Mouse (Mus musculus) kidney, postnatal 0 days (tissue): ENCODE measurements around the gene Cmc1. TPM values are rescaled to one million over a fixed set of nuclear protein-coding genes. Genes with fewer than 3 reads are reported as not detected.

Experiments used
- ATAC-seq: fragments of 200-750 bp; cut with Nextera tagmentation; replicated peaks from 2 replicates; pipeline ENCODE4 v1.8.0; 2017; ENCODE audit warnings: low read depth, moderate number of reproducible peaks, moderate TSS enrichment, moderate library complexity; ENCODE audit not compliant: low FRiP score
- DNase-seq: peaks from one replicate; pipeline ENCODE4 v3.0.0-alpha.2; 2016; ENCODE audit warnings: low spot score
- H3K27ac ChIP-seq: fragments of 300-500 bp; sonication (generic); 2 replicates; pipeline ENCODE4 v1.5.1; 2014; ENCODE audit warnings: mild to moderate bottlenecking
- H3K27me3 ChIP-seq: fragments of 300-500 bp; sonication (generic); 2 replicates; pipeline ENCODE4 v1.6.1; 2014; ENCODE audit warnings: low read length, mixed read lengths; ENCODE audit not compliant: insufficient read depth
- H3K36me3 ChIP-seq: fragments of 300-500 bp; sonication (generic); 2 replicates; pipeline ENCODE4 v1.6.1; 2014; ENCODE audit warnings: low read length, mixed read lengths; ENCODE audit not compliant: insufficient read depth
- H3K4me1 ChIP-seq: fragments of 300-500 bp; sonication (generic); replicated peaks from 2 replicates; pipeline ENCODE4 v1.6.1; 2014; ENCODE audit warnings: antibody characterized with exemption, low read length, mixed read lengths; ENCODE audit not compliant: insufficient read depth
- H3K4me2 ChIP-seq: fragments of 300-500 bp; sonication (generic); 2 replicates; pipeline ENCODE4 v1.6.1; 2014; ENCODE audit warnings: mild to moderate bottlenecking, low read length, moderate library complexity, mixed read lengths
- H3K4me3 ChIP-seq: fragments of 300-500 bp; sonication (generic); replicated peaks from 2 replicates; pipeline ENCODE4 v1.5.1; 2014; ENCODE audit warnings: low read depth, low read length
- H3K9ac ChIP-seq: fragments of 300-500 bp; sonication (generic); 2 replicates; pipeline ENCODE4 v1.6.1; 2014; ENCODE audit warnings: low read depth, low read length
- H3K9me3 ChIP-seq: fragments of 300-500 bp; sonication (generic); replicated peaks from 2 replicates; pipeline ENCODE4 v1.6.1; 2016; ENCODE audit warnings: low read length, inconsistent platforms, mixed read lengths
- CTCF ChIP-seq: IDR thresholded peaks from 2 replicates; pipeline ENCODE4 v1.5.1; 2016; ENCODE audit warnings: antibody characterized with exemption, low read depth, mild to moderate bottlenecking, moderate library complexity
- WGBS: fragments of 180-500 bp; shearing (Covaris S2); extraction: QIAGEN DNeasy Blood & Tissue Kit; methylation state at CpG from one replicate; pipeline ENCODE4 v1.1.7; 2014; 5-methylcytosine and 5-hydroxymethylcytosine counted together
- polyA plus RNA-seq: library from polyadenylated mRNA; unstranded; fragments of >200 nt; fragmentation: Nextera tagmentation; extraction: Ambion mirVana; gene quantifications from 2 replicates; pipeline ENCODE4 v1.2.1, GENCODE M21; 2015

Cmc1 gene
- polyA plus RNA-seq, 1 experiment from 2014 or later = 91.6 TPM

GRCm38 (mm10) chr9:118071337-118071736, 78.6 kb downstream of the Cmc1 start:
- Histone ChIP-seq H3K4me1 (no peaks in the 10 kb centered on the region), H3K4me3 (no peak overlapping the region), H3K4me2 (no peak overlapping the region), H3K27me3 (no peaks in the 10 kb centered on the region), H3K9ac (no peak overlapping the region), H3K9me3 (no peaks in the 10 kb centered on the region), H3K36me3 (0 out of 2 replicates have a peak, but pooled peaks cover 11% of the 10 kb centered on the region), H3K27ac (no peak overlapping the region)
- no peak for ATAC-seq
- no peak for DNase-seq
- TF ChIP-seq CTCF = no peak
- WGBS = 77% methylated on average over 3 of the region's 3 CpGs

GRCm38 (mm10) chr9:118070442-118070841, 79.5 kb downstream of the Cmc1 start:
- Histone ChIP-seq H3K27me3 (no peaks in the 10 kb centered on the region), H3K4me3 (no peak overlapping the region), H3K4me2 (no peak overlapping the region), H3K9ac (no peak overlapping the region), H3K27ac (no peak overlapping the region), H3K36me3 (0 out of 2 replicates have a peak, but pooled peaks cover 12% of the 10 kb centered on the region), H3K4me1 (no peaks in the 10 kb centered on the region), H3K9me3 (no peaks in the 10 kb centered on the region)
- no peak for TF ChIP-seq CTCF
- 89% methylated on average over 6 of the region's 6 CpGs for WGBS
- no peak for ATAC-seq
- no peak for DNase-seq

- no peaks in the 10 kb centered on the region for H3K4me1 ChIP-seq
- TF ChIP-seq CTCF = no peak
- H3K27me3 ChIP-seq = no peaks in the 10 kb centered on the region
- no peak overlapping the region for H3K27ac ChIP-seq
- ATAC-seq (no peak), DNase-seq (no peak)
- peaks cover 29% of the 10 kb centered on the region for H3K36me3 ChIP-seq
- no peak overlapping the region for H3K4me2 ChIP-seq
- no peaks in the 10 kb centered on the region for H3K9me3 ChIP-seq
- no peak overlapping the region for H3K4me3 ChIP-seq
- H3K9ac ChIP-seq = no peak overlapping the region
- WGBS = 80% methylated on average over 3 of the region's 3 CpGs
These were observed 90.9 kb downstream of the Cmc1 start for GRCm38 (mm10) chr9:118059101-118059500.

GRCm38 (mm10) chr9:118053286-118053685, 96.7 kb downstream of the Cmc1 start:
- no peak overlapping the region for H3K27ac ChIP-seq
- no peak overlapping the region for H3K4me3 ChIP-seq
- peak; percentile 82 for DNase-seq
- no peaks in the 10 kb centered on the region for H3K27me3 ChIP-seq
- H3K4me1 ChIP-seq = no peaks in the 10 kb centered on the region
- no peak overlapping the region for H3K9ac ChIP-seq
- peak; percentile 85 for TF ChIP-seq CTCF
- WGBS = 49% methylated on average over 1 of the region's 1 CpGs
- no peak overlapping the region for H3K4me2 ChIP-seq
- H3K36me3 ChIP-seq = peaks cover 30% of the 10 kb centered on the region; the same call in 1 of the 2 replicates
- no peak for ATAC-seq
- H3K9me3 ChIP-seq = no peaks in the 10 kb centered on the region

GRCm38 (mm10) chr9:118045011-118045533, 104.9 kb downstream of the Cmc1 start:
- no peak for TF ChIP-seq CTCF
- Histone ChIP-seq H3K9ac (no peak overlapping the region), H3K27me3 (no peaks in the 10 kb centered on the region), H3K9me3 (no peaks in the 10 kb centered on the region), H3K36me3 (peaks cover 4% of the 10 kb centered on the region; the same call in 1 of the 2 replicates), H3K27ac (no peak overlapping the region), H3K4me2 (no peak overlapping the region), H3K4me1 (0 out of 2 replicates have a peak, but pooled peaks cover 2% of the 10 kb centered on the region), H3K4me3 (no peak overlapping the region)
- 82% methylated on average over 1 of the region's 1 CpGs for WGBS
- ATAC-seq (no peak), DNase-seq (no peak)

GRCm38 (mm10) chr9:118043581-118043980, 106.4 kb downstream of the Cmc1 start:
- Histone ChIP-seq H3K4me1 (0 out of 2 replicates have a peak, but pooled peaks cover 2% of the 10 kb centered on the region), H3K9me3 (no peaks in the 10 kb centered on the region), H3K27ac (no peak overlapping the region), H3K36me3 (peaks cover 4% of the 10 kb centered on the region; the same call in 1 of the 2 replicates), H3K4me3 (no peak overlapping the region), H3K9ac (no peak overlapping the region), H3K27me3 (no peaks in the 10 kb centered on the region), H3K4me2 (no peak overlapping the region)
- no peak for TF ChIP-seq CTCF
- WGBS = 92% methylated on average over 3 of the region's 3 CpGs
- DNase-seq (no peak), ATAC-seq (no peak)

- ATAC-seq (no peak), DNase-seq (no peak)
- 91% methylated on average over 4 of the region's 4 CpGs for WGBS
- no peak overlapping the region for H3K4me2 ChIP-seq
- no peak overlapping the region for H3K9ac ChIP-seq
- H3K4me1 ChIP-seq = 0 out of 2 replicates have a peak, but pooled peaks cover 2% of the 10 kb centered on the region
- no peak overlapping the region for H3K27ac ChIP-seq
- H3K27me3 ChIP-seq = no peaks in the 10 kb centered on the region
- no peak for TF ChIP-seq CTCF
- no peaks in the 10 kb centered on the region for H3K9me3 ChIP-seq
- H3K4me3 ChIP-seq = no peak overlapping the region
- no peaks in the 10 kb centered on the region for H3K36me3 ChIP-seq
These were observed 107.2 kb downstream of the Cmc1 start for GRCm38 (mm10) chr9:118042738-118043137.
